Mouse (Mus musculus) retina, postnatal 7 days (tissue): Measurements from ENCODE around the gene Rbfox1.
A peak's percentile ranks its signal among the peaks of the same experiment; 100 is the strongest.

ENCODE experiments used
- DNase-seq: peaks from one replicate; pipeline ENCODE4 v3.0.0-alpha.2; 2012; ENCODE audit warnings: low read depth, low spot score

Gene Rbfox1

GRCm38 (mm10) chr16:6479094-6479590 lies 594.0 kb downstream of the Rbfox1 start:
- no peak for DNase-seq

GRCm38 (mm10) chr16:6479616-6480410 lies 594.7 kb downstream of the Rbfox1 start:
- no peak for DNase-seq

DNA sequence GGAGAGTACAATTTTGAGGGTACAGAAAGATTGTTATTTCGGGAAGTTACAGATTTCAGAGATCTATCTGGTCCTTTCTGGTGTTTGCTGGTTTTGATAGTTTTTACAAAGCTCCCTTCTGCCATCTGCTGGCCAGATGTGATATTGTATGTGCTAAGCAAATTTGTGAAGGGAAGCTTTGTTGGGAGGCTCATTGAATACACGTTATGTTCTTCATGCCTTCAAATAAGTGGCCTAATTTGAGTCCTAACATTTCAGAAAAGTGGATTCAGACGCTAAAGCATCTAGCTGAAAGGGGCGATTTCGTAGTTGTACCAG lies 595.2 kb downstream of the Rbfox1 start:
- peak; percentile 46 for DNase-seq

DNA sequence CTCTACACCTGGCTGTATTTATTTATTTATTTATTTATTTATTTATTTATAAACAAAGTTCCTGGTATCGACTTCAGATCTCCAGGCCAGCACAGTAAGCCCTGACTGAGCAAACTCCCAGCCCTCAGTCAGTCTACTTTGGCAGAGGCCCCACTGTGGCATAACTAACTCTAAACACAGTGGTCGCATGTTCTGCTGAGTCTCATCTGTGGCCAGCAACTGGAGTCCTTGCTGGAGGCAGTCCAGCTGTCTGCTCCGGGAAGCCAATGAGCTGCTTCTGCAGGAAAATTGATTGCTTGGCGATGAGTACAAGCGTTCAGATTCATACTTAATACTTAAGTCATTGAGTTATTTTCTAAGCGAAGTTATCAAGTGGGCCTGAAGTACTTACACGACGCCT lies 598.5 kb downstream of the Rbfox1 start:
- no peak for DNase-seq

DNA sequence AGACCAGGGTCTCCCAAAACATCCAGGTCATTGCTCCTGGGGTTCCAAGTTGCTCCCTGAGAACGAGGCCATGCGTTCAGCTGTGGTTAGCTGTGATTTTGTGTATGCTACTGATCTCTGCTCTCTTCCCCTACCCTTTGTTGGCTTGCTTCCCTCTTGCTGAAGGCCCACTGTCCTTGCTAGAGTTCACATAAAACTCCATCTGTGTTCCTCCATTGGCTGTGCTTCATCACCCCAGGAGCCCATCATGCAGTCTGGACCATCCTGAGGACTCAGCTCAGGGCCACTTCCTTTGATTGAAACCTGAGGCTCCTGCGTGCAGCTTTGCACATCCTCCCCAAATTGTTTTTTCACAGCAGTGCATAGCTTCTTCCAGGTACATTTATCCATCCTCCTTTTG lies 600.5 kb downstream of the Rbfox1 start:
- no peak for DNase-seq

DNA sequence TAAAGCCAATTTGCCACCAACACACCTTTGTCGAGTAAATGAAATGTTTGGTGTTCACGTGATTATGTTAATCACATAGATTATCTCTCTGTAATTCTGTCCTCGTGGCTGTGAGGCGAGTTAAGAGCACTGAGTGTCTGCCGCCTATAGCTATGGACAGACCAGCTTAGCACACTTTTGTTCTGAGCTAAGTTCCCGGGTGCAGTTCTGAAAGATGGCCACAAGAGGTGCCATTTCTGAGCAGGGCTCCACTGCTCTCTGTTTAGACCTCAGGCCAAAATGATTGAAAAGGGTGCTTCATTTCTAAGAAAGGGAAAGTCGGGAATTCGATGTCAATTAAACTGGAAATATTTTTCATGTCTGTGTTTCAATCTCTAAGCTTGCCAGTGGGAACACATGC lies 617.1 kb downstream of the Rbfox1 start:
- no peak for DNase-seq

GRCm38 (mm10) chr16:6503573-6504331 lies 618.6 kb downstream of the Rbfox1 start:
- DNase-seq = peak; percentile 25

DNA sequence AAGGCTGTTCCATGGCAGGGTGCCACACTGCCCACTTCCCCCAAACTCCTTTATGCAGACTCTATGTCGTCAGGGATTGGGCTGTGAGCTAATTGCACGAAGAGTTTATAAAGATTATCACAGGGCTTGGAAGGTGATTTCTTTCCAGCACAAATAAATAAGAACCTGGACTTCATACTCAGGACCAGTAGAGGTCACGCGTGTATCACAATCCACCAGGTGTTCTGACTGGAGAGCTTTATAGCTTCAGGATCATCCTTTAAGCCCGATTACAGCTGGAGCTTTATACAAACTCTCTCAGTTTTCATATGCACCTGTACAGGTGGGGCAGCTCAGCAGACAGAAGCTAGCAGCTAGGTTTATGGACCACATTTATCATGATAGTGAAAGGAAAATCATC lies 623.8 kb downstream of the Rbfox1 start:
- no peak for DNase-seq

DNA sequence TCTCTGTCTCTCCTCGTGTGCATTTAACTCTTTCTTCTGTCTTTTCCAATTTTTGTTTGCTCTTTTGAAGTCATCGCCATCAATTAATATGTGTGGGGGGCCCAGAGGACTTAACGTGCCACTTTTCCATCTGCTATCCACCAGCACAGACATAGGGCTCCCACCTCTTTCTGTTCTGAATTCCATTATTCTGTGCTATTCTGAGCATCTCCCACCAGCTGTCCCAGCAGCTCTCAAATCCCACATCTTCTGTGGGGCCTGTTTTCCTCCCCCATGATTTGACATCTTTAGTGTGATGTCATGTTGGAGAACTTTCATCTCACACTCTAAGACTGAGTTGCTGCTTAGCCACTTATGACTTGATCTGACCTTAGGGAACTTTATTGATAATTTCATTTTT lies 634.3 kb downstream of the Rbfox1 start:
- DNase-seq = no peak

DNA sequence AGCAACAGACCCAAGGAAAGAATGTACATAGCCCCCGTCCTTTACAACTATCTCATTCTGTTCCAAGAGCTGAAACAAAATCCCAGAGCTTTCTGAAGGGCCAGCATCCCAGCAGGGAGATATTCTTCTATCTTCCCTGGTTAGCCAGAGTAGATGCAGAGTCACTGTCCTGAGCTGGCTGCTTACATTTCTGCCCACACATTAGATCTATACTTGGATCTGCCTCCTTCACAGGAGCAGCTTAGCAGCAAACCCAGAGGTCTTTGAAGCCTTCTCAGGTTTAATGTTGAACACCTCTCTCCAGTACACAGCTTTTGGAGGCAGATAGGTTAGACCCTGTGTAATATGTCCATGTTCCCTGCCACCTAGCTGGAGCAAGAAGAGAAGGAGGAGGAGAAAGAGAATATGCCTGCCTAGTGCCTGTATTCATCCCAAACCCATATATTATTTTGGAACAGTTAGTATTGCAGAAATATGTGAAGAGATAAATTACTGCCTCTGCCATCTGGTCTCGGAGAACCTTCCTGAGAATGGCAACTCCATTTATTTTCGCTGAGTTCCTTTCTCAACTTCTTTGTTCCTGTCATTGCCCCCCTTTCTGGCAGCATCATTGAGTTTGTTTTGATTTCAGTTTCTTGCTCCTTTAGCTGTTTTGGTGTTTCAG lies 640.5 kb downstream of the Rbfox1 start:
- DNase-seq = no peak

- DNase-seq = no peak
Measured at GRCm38 (mm10) chr16:6531459-6531858, 646.3 kb downstream of the Rbfox1 start.

DNA sequence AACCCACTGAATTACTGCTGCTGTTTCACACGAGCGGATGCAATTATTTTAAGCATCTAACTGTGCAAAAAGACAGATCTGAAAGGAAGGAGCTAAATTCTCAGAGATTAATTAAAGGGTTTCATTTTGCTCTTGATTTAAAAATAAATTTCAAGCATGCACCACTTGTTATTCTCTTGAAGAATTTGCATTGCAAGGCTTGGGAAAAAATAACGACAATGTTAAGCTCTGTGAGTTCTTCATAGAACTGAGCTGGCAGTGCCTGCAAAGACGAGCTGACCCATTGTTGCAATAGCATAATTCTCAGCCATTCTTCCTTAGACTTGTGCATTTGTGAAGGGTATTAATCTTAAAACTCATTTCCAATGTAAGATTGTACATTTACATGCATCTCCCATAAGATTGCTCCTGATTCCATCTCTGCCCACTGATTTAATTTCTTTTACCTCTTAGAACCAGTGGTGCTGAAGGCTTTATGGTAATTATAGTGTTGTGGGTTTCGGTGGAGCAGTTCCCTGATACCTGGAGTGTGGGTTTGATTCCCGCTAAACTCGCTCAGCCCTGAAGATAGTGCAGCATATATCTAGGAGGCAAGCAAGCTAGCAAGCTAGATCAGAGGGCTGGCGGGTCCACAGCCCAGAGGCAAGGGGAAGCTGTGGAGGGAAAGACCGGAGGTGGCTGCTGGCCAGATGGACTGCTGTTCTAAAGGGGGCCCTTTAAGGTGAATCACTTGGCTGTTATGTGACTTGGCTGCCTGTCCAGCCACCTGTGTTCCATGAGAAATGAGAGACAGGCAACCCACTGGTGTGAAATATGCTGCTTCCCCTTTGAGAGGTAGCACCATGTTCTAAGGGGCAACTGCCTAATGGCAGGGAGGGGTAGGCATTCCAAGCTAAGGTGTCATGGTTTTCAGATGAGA lies 647.2 kb downstream of the Rbfox1 start:
- no peak for DNase-seq

GRCm38 (mm10) chr16:6555776-6556175 lies 670.6 kb downstream of the Rbfox1 start:
- no peak for DNase-seq

DNA sequence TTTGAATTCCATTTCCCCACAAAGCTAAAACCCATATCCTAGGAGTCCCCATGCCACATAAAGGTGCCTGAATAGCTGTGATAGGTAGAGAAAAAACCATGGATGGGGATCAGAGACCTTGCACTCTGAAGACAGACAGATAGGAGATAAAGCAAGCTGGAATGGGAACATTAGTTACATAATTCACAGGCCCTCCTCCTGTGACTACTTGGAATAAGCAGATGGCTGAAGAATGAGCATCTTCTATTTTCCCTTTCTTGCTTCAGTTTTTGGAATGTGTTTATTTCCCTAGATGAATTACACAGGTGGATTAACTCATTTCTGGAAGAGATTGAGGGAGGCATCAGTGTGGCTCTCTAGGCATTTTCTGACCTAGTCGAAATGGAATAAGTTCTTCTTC lies 672.6 kb downstream of the Rbfox1 start:
- no peak for DNase-seq

- DNase-seq = no peak
Measured at GRCm38 (mm10) chr16:6584700-6585099, 699.5 kb downstream of the Rbfox1 start.

GRCm38 (mm10) chr16:6585204-6585603 lies 700.0 kb downstream of the Rbfox1 start:
- no peak for DNase-seq

DNA sequence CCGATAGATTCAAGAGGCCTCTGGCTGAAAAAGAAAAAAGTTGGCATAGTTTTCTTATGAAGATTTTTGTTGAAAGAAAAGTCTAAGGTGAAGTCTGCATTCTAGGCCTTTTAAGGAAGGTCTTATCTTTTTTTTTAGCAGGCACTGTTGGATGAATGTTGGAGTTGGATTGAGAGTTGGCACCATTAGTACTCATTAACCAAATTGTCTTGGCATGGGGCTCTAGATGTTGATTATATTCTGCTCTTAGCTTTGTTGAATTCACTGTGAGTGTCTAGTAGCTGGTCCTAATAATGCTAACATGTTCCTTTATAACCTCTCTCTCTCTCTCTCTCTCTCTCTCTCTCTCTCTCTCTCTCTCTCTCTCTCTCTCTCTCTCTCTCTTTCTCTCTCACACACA lies 731.4 kb downstream of the Rbfox1 start:
- no peak for DNase-seq

- DNase-seq = no peak
Measured at GRCm38 (mm10) chr16:6640330-6640729, 755.2 kb downstream of the Rbfox1 start.

- DNase-seq = no peak
Measured at GRCm38 (mm10) chr16:6646941-6647340, 761.8 kb downstream of the Rbfox1 start.

DNA sequence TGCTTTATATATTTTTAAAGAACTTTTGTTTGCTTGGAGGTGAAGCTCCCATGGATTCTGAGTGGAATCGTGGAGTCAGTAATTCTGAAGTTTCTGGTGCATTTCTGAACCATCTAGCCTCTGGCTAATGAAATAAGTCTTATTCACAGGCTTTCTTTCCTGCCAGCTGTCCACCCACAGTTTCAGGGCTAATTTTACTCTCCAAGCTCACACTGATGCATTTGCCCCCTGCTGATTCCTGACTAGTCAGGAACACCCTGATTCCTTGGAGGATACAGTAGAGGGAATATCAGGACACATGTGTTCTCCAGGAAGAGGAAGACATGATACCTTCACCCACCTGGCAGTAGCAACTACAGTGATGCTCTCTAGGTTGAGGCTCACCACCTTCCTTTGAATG lies 763.6 kb downstream of the Rbfox1 start:
- no peak for DNase-seq

GRCm38 (mm10) chr16:6658594-6658993 lies 773.4 kb downstream of the Rbfox1 start:
- DNase-seq = no peak
